Mouse (Mus musculus): Measurements from ENCODE around the gene Vkorc1l1. TPM values are rescaled to one million over a fixed set of nuclear protein-coding genes. Genes with fewer than 3 reads are reported as not detected.

Vkorc1l1 gene
- polyA plus RNA-seq, 1 experiment from 2014 or later = 22.6 TPM

GRCm38 (mm10) chr5:129963224-129963623, 21.5 kb downstream of the Vkorc1l1 start:
- no peaks in the 10 kb centered on the region for H3K4me1 ChIP-seq (ENCODE audit: control insufficient read depth, insufficient read depth, low read depth, low read length)
- H3K4me3 ChIP-seq (ENCODE audit: low read length) = no peak overlapping the region
- no peak for ATAC-seq
- no peak overlapping the region for H3K27ac ChIP-seq (ENCODE audit: low read depth, low read length)
- WGBS = 77% methylated on average over 4 of the region's 4 CpGs
- no peaks in the 10 kb centered on the region for H3K36me3 ChIP-seq (ENCODE audit: control insufficient read depth, insufficient read depth, low read length)
- no peak overlapping the region for H3K9ac ChIP-seq (ENCODE audit: low read depth, low read length)
- H3K27me3 ChIP-seq (replicated peaks; ENCODE audit: control insufficient read depth, insufficient read depth, low read length) = no peaks in the 10 kb centered on the region
- H3K9me3 ChIP-seq (ENCODE audit: control insufficient read depth, low read length) = no peaks in the 10 kb centered on the region
- no peak overlapping the region for H3K4me2 ChIP-seq (ENCODE audit: low read length)

GRCm38 (mm10) chr5:129966448-129966847, 24.7 kb downstream of the Vkorc1l1 start:
- Histone ChIP-seq H3K9me3 (ENCODE audit: control insufficient read depth, low read length) (no peaks in the 10 kb centered on the region), H3K4me3 (ENCODE audit: low read length) (no peak overlapping the region), H3K27ac (ENCODE audit: low read depth, low read length) (no peak overlapping the region), H3K4me1 (ENCODE audit: control insufficient read depth, insufficient read depth, low read depth, low read length) (no peaks in the 10 kb centered on the region), H3K27me3 (replicated peaks; ENCODE audit: control insufficient read depth, insufficient read depth, low read length) (no peaks in the 10 kb centered on the region), H3K4me2 (ENCODE audit: low read length) (no peak overlapping the region), H3K36me3 (ENCODE audit: control insufficient read depth, insufficient read depth, low read length) (0 out of 2 replicates have a peak, but pooled peaks cover under 1% of the 10 kb centered on the region), H3K9ac (ENCODE audit: low read depth, low read length) (no peak overlapping the region)
- no peak for ATAC-seq
- 95% methylated on average over 3 of the region's 3 CpGs for WGBS

GRCm38 (mm10) chr5:129968417-129968816, 26.6 kb downstream of the Vkorc1l1 start:
- Histone ChIP-seq H3K27ac (ENCODE audit: low read depth, low read length) (no peak overlapping the region), H3K9me3 (ENCODE audit: control insufficient read depth, low read length) (no peaks in the 10 kb centered on the region), H3K27me3 (replicated peaks; ENCODE audit: control insufficient read depth, insufficient read depth, low read length) (no peaks in the 10 kb centered on the region), H3K4me2 (ENCODE audit: low read length) (no peak overlapping the region), H3K36me3 (ENCODE audit: control insufficient read depth, insufficient read depth, low read length) (0 out of 2 replicates have a peak, but pooled peaks cover 2% of the 10 kb centered on the region), H3K4me3 (ENCODE audit: low read length) (no peak overlapping the region), H3K9ac (ENCODE audit: low read depth, low read length) (no peak overlapping the region), H3K4me1 (ENCODE audit: control insufficient read depth, insufficient read depth, low read depth, low read length) (no peaks in the 10 kb centered on the region)
- WGBS = 82% methylated on average over 7 of the region's 7 CpGs
- no peak for ATAC-seq

GRCm38 (mm10) chr5:129971491-129971890, 29.7 kb downstream of the Vkorc1l1 start:
- Histone ChIP-seq H3K4me1 (ENCODE audit: control insufficient read depth, insufficient read depth, low read depth, low read length) (no peaks in the 10 kb centered on the region), H3K27ac (ENCODE audit: low read depth, low read length) (no peak overlapping the region), H3K9me3 (ENCODE audit: control insufficient read depth, low read length) (no peaks in the 10 kb centered on the region), H3K27me3 (replicated peaks; ENCODE audit: control insufficient read depth, insufficient read depth, low read length) (no peaks in the 10 kb centered on the region), H3K4me3 (ENCODE audit: low read length) (no peak overlapping the region), H3K4me2 (ENCODE audit: low read length) (no peak overlapping the region), H3K36me3 (ENCODE audit: control insufficient read depth, insufficient read depth, low read length) (0 out of 2 replicates have a peak, but pooled peaks cover 2% of the 10 kb centered on the region), H3K9ac (ENCODE audit: low read depth, low read length) (no peak overlapping the region)
- 85% methylated on average over 4 of the region's 4 CpGs for WGBS
- no peak for ATAC-seq

- H3K27ac ChIP-seq (ENCODE audit: low read depth, low read length) = no peak overlapping the region
- no peak for ATAC-seq
- H3K9ac ChIP-seq (ENCODE audit: low read depth, low read length) = no peak overlapping the region
- H3K36me3 ChIP-seq (ENCODE audit: control insufficient read depth, insufficient read depth, low read length) = 0 out of 2 replicates have a peak, but pooled peaks cover 2% of the 10 kb centered on the region
- 93% methylated on average over 4 of the region's 4 CpGs for WGBS
- no peak overlapping the region for H3K4me2 ChIP-seq (ENCODE audit: low read length)
- H3K4me3 ChIP-seq (ENCODE audit: low read length) = no peak overlapping the region
- no peaks in the 10 kb centered on the region for H3K27me3 ChIP-seq (replicated peaks; ENCODE audit: control insufficient read depth, insufficient read depth, low read length)
- H3K9me3 ChIP-seq (ENCODE audit: control insufficient read depth, low read length) = no peaks in the 10 kb centered on the region
- no peaks in the 10 kb centered on the region for H3K4me1 ChIP-seq (ENCODE audit: control insufficient read depth, insufficient read depth, low read depth, low read length)
Observed at GRCm38 (mm10) chr5:129974354-129974753, 32.6 kb downstream of the Vkorc1l1 start.

- Histone ChIP-seq H3K4me2 (ENCODE audit: low read length) (no peak overlapping the region), H3K36me3 (ENCODE audit: control insufficient read depth, insufficient read depth, low read length) (0 out of 2 replicates have a peak, but pooled peaks cover 2% of the 10 kb centered on the region), H3K9ac (ENCODE audit: low read depth, low read length) (no peak overlapping the region), H3K4me3 (ENCODE audit: low read length) (no peak overlapping the region), H3K27me3 (replicated peaks; ENCODE audit: control insufficient read depth, insufficient read depth, low read length) (no peaks in the 10 kb centered on the region), H3K27ac (ENCODE audit: low read depth, low read length) (no peak overlapping the region), H3K9me3 (ENCODE audit: control insufficient read depth, low read length) (no peaks in the 10 kb centered on the region), H3K4me1 (ENCODE audit: control insufficient read depth, insufficient read depth, low read depth, low read length) (no peaks in the 10 kb centered on the region)
- 86% methylated on average over 4 of the region's 4 CpGs for WGBS
- no peak for ATAC-seq
Observed at GRCm38 (mm10) chr5:129974866-129975311, 33.1 kb downstream of the Vkorc1l1 start.

GRCm38 (mm10) chr5:129977768-129978167, 36.0 kb downstream of the Vkorc1l1 start:
- Histone ChIP-seq H3K27ac (ENCODE audit: low read depth, low read length) (no peak overlapping the region), H3K9ac (ENCODE audit: low read depth, low read length) (no peak overlapping the region), H3K27me3 (replicated peaks; ENCODE audit: control insufficient read depth, insufficient read depth, low read length) (no peaks in the 10 kb centered on the region), H3K4me2 (ENCODE audit: low read length) (no peak overlapping the region), H3K36me3 (ENCODE audit: control insufficient read depth, insufficient read depth, low read length) (no peaks in the 10 kb centered on the region), H3K9me3 (ENCODE audit: control insufficient read depth, low read length) (no peaks in the 10 kb centered on the region), H3K4me3 (ENCODE audit: low read length) (no peak overlapping the region), H3K4me1 (ENCODE audit: control insufficient read depth, insufficient read depth, low read depth, low read length) (no peaks in the 10 kb centered on the region)
- ATAC-seq = no peak
- WGBS = 89% methylated on average over 4 of the region's 4 CpGs

- no peaks in the 10 kb centered on the region for H3K9me3 ChIP-seq (ENCODE audit: control insufficient read depth, low read length)
- 91% methylated on average over 5 of the region's 5 CpGs for WGBS
- ATAC-seq = no peak
- no peak overlapping the region for H3K9ac ChIP-seq (ENCODE audit: low read depth, low read length)
- 0 out of 2 replicates have a peak, but pooled peaks cover 3% of the 10 kb centered on the region for H3K36me3 ChIP-seq (ENCODE audit: control insufficient read depth, insufficient read depth, low read length)
- H3K4me2 ChIP-seq (ENCODE audit: low read length) = no peak overlapping the region
- H3K4me3 ChIP-seq (ENCODE audit: low read length) = no peak overlapping the region
- H3K4me1 ChIP-seq (ENCODE audit: control insufficient read depth, insufficient read depth, low read depth, low read length) = no peaks in the 10 kb centered on the region
- no peaks in the 10 kb centered on the region for H3K27me3 ChIP-seq (replicated peaks; ENCODE audit: control insufficient read depth, insufficient read depth, low read length)
- H3K27ac ChIP-seq (ENCODE audit: low read depth, low read length) = no peak overlapping the region
Observed at GRCm38 (mm10) chr5:129978608-129979007, 36.8 kb downstream of the Vkorc1l1 start.

GRCm38 (mm10) chr5:129980216-129980615, 38.4 kb downstream of the Vkorc1l1 start:
- ATAC-seq = no peak
- Histone ChIP-seq H3K4me2 (ENCODE audit: low read length) (no peak overlapping the region), H3K4me1 (ENCODE audit: control insufficient read depth, insufficient read depth, low read depth, low read length) (no peaks in the 10 kb centered on the region), H3K27ac (ENCODE audit: low read depth, low read length) (no peak overlapping the region), H3K9me3 (ENCODE audit: control insufficient read depth, low read length) (no peaks in the 10 kb centered on the region), H3K9ac (ENCODE audit: low read depth, low read length) (no peak overlapping the region), H3K4me3 (ENCODE audit: low read length) (no peak overlapping the region), H3K27me3 (replicated peaks; ENCODE audit: control insufficient read depth, insufficient read depth, low read length) (no peaks in the 10 kb centered on the region), H3K36me3 (ENCODE audit: control insufficient read depth, insufficient read depth, low read length) (0 out of 2 replicates have a peak, but pooled peaks cover 3% of the 10 kb centered on the region)
- 82% methylated on average over 3 of the region's 3 CpGs for WGBS

- Histone ChIP-seq H3K9me3 (ENCODE audit: control insufficient read depth, low read length) (no peaks in the 10 kb centered on the region), H3K27me3 (replicated peaks; ENCODE audit: control insufficient read depth, insufficient read depth, low read length) (no peaks in the 10 kb centered on the region), H3K4me2 (ENCODE audit: low read length) (no peak overlapping the region), H3K4me3 (ENCODE audit: low read length) (no peak overlapping the region), H3K27ac (ENCODE audit: low read depth, low read length) (no peak overlapping the region), H3K36me3 (ENCODE audit: control insufficient read depth, insufficient read depth, low read length) (0 out of 2 replicates have a peak, but pooled peaks cover 2% of the 10 kb centered on the region), H3K4me1 (ENCODE audit: control insufficient read depth, insufficient read depth, low read depth, low read length) (no peaks in the 10 kb centered on the region), H3K9ac (ENCODE audit: low read depth, low read length) (no peak overlapping the region)
- no peak for ATAC-seq
- WGBS = 76% methylated on average over 13 of the region's 13 CpGs
Observed at GRCm38 (mm10) chr5:129989376-129989775, 47.6 kb downstream of the Vkorc1l1 start.

All from hindbrain, embryonic 16.5 days (tissue).